Mouse (Mus musculus) neural tube, postnatal 0 days (tissue): ENCODE measurements around the gene 4930503E14Rik. TPM values are rescaled to one million over a fixed set of nuclear protein-coding genes. Genes with fewer than 3 reads are reported as not detected.

Experiments used
- polyA plus RNA-seq: library from polyadenylated mRNA; unstranded; fragments of >200 nt; fragmentation: Nextera tagmentation; extraction: Ambion mirVana; gene quantifications from 2 replicates; pipeline ENCODE4 v1.2.1, GENCODE M21; 2015

Gene 4930503E14Rik
- 0.12 TPM in 1 of 2 replicates, not detected in the other for polyA plus RNA-seq

GRCm38 (mm10) chr14:44213154-44213553 lies at the start of gene 4930503E14Rik:
Gene 4930503E14Rik (minus strand): TSS chr14:44213254.

GRCm38 (mm10) chr14:44197361-44197760 lies 15.7 kb downstream of the 4930503E14Rik start, which contains the start of gene Gm8212:
Gene Gm8212 (plus strand): TSS chr14:44197661.

GRCm38 (mm10) chr14:44123551-44123950 lies 89.5 kb downstream of the 4930503E14Rik start, which contains the start of gene Gm3327:
Gene Gm3327 (plus strand): TSS chr14:44123851.

Other genes starting within 250 kb of the 4930503E14Rik start
- gene Ang6, start 211.0 kb downstream of the 4930503E14Rik start, polyA plus RNA-seq: not detected in 2 replicates
- gene Ear2, start 110.6 kb downstream of the 4930503E14Rik start, polyA plus RNA-seq: not detected in 2 replicates
- gene Gm3327, start 89.4 kb downstream of the 4930503E14Rik start, polyA plus RNA-seq: not detected in 2 replicates
- not detected in 2 replicates for gene Gm8212, start 15.6 kb downstream of the 4930503E14Rik start, polyA plus RNA-seq
- gene Gm8220, start 72.3 kb upstream of the 4930503E14Rik start, polyA plus RNA-seq: not detected in 2 replicates
- not detected in 2 replicates for gene Gm5930, start 125.3 kb upstream of the 4930503E14Rik start, polyA plus RNA-seq
- gene Gm8229, start 152.1 kb upstream of the 4930503E14Rik start, polyA plus RNA-seq: not detected in 2 replicates
- gene Gm3371, start 197.4 kb upstream of the 4930503E14Rik start, polyA plus RNA-seq: not detected in 2 replicates
- gene Gm8232, start 220.4 kb upstream of the 4930503E14Rik start, polyA plus RNA-seq: not detected in 2 replicates